Mouse (Mus musculus): Measurements from ENCODE around the gene Col4a3bp. TPM values are rescaled to one million over a fixed set of nuclear protein-coding genes. Genes with fewer than 3 reads are reported as not detected.

Col4a3bp gene
- total RNA-seq (2012; rRNA removed) = 21.8 and 23.6 TPM in 2 replicates

DNA sequence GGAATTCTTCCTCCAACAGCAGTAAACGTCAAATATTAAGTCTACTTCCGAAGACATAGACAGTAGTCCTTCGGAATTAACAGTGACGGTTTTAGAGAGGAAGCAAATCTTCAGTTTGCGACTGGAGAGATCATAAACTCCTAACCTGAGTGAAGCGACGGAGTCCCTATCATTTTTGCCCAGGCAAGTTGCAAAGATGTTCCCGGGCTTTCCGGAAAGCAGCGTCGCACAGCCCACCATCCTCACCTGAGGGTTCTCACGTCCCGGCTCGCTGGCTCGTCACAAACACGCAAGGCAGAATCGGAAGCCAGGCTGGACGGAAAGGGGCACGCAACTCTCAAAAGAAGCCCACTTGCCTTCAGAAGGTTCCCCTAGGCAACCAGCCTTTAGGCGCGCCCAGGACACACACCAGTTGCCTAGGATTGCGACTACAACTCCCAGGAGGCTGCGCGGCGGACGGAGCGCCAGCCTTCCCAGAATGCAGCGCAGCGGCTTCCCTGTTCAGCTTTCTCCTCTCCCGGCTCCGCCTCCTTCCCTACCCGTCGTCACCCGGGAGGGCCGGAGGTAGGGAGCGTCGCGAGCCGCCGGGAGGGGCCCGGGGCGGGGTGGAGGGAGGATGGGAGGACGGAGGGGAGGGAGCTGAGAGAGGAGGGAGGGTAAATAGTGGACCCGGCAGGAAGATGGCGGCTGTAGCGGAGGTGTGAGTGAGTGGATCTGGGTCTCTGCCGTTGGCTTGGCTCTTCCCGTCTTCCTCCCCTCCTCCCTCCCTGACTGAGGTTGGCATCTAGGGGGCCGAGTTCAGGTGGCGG lies at the start of gene Col4a3bp, which contains the start of gene Polk:
Gene Col4a3bp, plus strand, starts transcription at position 538 of the 809 bp plus-strand sequence.
Gene Polk, minus strand, starts transcription at position 499 of the 809 bp plus-strand sequence.
- H3K27ac ChIP-seq (ENCODE audit: insufficient read depth, low read depth, low read length, poor library complexity, severe bottlenecking) = peak within 1 kb of the TSS; percentile 1; the same call in 1 of the 2 replicates
- H3K36me3 ChIP-seq (ENCODE audit: control insufficient read depth, insufficient read depth, low read length, poor library complexity, severe bottlenecking) = no peaks in the 10 kb centered on the region
- peak within 1 kb of the TSS; percentile 78 to 94 for H3K4me3 ChIP-seq (ENCODE audit: insufficient read depth in 1 of 2, low read depth in 1 of 2, low read length in 2 of 2, poor library complexity in 1 of 2, severe bottlenecking in 1 of 2)
- H3K9ac ChIP-seq (ENCODE audit: insufficient read depth, low read depth, low read length, poor library complexity, severe bottlenecking) = peak within 1 kb of the TSS; percentile 80
- in situ Hi-C loops (cut with MboI; ENCODE audit: low sequenced_read_pairs in 2 of 2, unreplicated experiment in 2 of 2) = no loop called here
- peaks cover 0 to 6% of the 10 kb centered on the region in 2 experiments; a peak in 1 of 4 replicates for H3K4me1 ChIP-seq (ENCODE audit: control insufficient read depth in 2 of 2, insufficient read depth in 2 of 2, low read length in 2 of 2, poor library complexity in 1 of 2)
- peak; percentile 93 for TF ChIP-seq HCFC1 (IDR thresholded peaks at IDR 0.05; ENCODE audit: borderline replicate concordance, insufficient read depth, low read length)
- TF ChIP-seq ZNF384 (IDR thresholded peaks at IDR 0.05; ENCODE audit: low read depth, low read length) = no peak
- no peak for TF ChIP-seq MAFK (IDR thresholded peaks at IDR 0.05; ENCODE audit: insufficient read depth, low read depth, low read length)
- TF ChIP-seq CHD2 (IDR thresholded peaks at IDR 0.05; ENCODE audit: low read depth, low read length) = no peak
- DNase-seq (ENCODE audit: low read depth, low spot score) = peak; percentile 94
- no peaks in the 10 kb centered on the region for H3K9me3 ChIP-seq (ENCODE audit: control insufficient read depth, insufficient read depth, low read depth, low read length)

DNA sequence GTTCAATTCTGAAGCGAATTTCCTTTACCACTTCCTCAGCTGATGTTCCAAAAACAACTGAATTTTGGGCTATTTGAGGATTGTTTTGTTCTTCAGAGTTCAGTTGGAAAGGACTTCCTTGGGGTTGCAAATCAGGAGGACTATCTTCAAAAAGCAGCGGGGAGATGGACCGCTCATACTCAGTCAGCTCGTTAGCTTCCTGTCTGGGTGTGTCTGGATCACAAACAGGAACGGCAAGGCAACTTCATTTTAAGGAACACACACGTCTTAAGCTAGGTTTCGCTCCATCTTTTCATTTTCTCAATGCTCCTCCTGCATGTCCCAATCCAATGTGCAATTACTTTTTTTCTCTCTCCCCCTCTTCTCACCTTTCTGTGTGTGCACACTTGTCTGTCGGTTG lies 45.8 kb upstream of the Col4a3bp start:
- DNase-seq (ENCODE audit: low read depth, low spot score) = no peak
- Histone ChIP-seq H3K36me3 (ENCODE audit: control insufficient read depth, insufficient read depth, low read length, poor library complexity, severe bottlenecking) (no peaks in the 10 kb centered on the region; the same call in 1 of the 2 replicates), H3K27ac (ENCODE audit: insufficient read depth, low read depth, low read length, poor library complexity, severe bottlenecking) (no peak overlapping the region), H3K4me1 (ENCODE audit: control insufficient read depth in 2 of 2, insufficient read depth in 2 of 2, low read length in 2 of 2, poor library complexity in 1 of 2) (no peaks in the 10 kb centered on the region; a peak in 1 of 4 replicates), H3K9me3 (ENCODE audit: control insufficient read depth, insufficient read depth, low read depth, low read length) (no peaks in the 10 kb centered on the region), H3K9ac (ENCODE audit: insufficient read depth, low read depth, low read length, poor library complexity, severe bottlenecking) (no peak overlapping the region), H3K4me3 (ENCODE audit: insufficient read depth in 1 of 2, low read depth in 1 of 2, low read length in 2 of 2, poor library complexity in 1 of 2, severe bottlenecking in 1 of 2) (no peak overlapping the region)
- in situ Hi-C loops (cut with MboI; ENCODE audit: low sequenced_read_pairs in 2 of 2, unreplicated experiment in 2 of 2) = no loop called here
- TF ChIP-seq ZC3H11A (IDR thresholded peaks at IDR 0.05; ENCODE audit: borderline replicate concordance, low read depth, low read length) (no peak), CHD2 (IDR thresholded peaks at IDR 0.05; ENCODE audit: low read depth, low read length) (no peak)

DNA sequence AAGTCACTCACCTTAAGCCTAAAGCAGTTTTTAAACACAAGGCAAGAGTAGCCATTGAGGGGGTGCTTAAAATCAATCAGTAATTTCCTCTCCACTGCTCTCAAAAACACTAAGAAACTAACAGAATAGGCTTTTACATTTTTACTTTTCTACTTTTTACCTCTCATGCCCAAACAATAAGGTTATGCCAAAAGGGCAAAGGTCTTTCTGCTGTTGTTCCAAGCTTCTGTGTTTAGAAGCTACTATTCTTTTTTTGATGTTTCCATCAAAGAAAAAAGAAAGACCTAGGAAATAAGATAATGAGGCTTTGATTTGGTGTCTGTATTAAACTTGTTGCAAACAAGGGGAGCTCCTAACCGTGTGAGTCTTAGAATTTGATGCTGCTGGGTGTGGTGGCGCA lies 42.5 kb upstream of the Col4a3bp start:
- in situ Hi-C loops (cut with MboI; ENCODE audit: low sequenced_read_pairs in 2 of 2, unreplicated experiment in 2 of 2) = no loop called here
- TF ChIP-seq ZNF384 (IDR thresholded peaks at IDR 0.05; ENCODE audit: low read depth, low read length) = no peak
- TF ChIP-seq HCFC1 (IDR thresholded peaks at IDR 0.05; ENCODE audit: borderline replicate concordance, insufficient read depth, low read length) = no peak
- TF ChIP-seq MAFK (IDR thresholded peaks at IDR 0.05; ENCODE audit: insufficient read depth, low read depth, low read length) = no peak
- TF ChIP-seq ZC3H11A (IDR thresholded peaks at IDR 0.05; ENCODE audit: borderline replicate concordance, low read depth, low read length) = no peak
- TF ChIP-seq CHD2 (IDR thresholded peaks at IDR 0.05; ENCODE audit: low read depth, low read length) = no peak
- no peak overlapping the region for H3K27ac ChIP-seq (ENCODE audit: insufficient read depth, low read depth, low read length, poor library complexity, severe bottlenecking)

DNA sequence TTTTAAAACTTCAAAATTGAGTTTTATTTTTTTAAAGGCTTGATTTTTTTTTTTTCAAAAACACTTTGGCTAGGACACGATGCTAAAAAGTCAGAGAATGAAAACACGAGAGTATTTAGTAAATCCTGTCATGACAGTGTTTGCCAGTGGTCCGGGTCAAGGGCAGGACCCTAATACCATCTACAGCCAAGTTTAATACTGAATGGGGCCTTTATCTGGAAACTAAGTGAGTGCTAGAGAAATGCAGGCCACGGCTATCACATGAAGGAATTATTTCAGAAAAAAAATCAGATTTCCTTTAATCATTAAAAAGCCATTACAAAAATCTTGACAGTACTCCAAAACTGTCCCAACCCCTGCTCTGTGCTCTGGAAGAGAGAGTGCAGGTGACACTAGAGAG lies 36.8 kb upstream of the Col4a3bp start:
- H3K9ac ChIP-seq (ENCODE audit: insufficient read depth, low read depth, low read length, poor library complexity, severe bottlenecking) = no peak overlapping the region
- DNase-seq (ENCODE audit: low read depth, low spot score) = no peak
- in situ Hi-C loops (cut with MboI; ENCODE audit: low sequenced_read_pairs in 2 of 2, unreplicated experiment in 2 of 2) = no loop called here

More for the DNA sequence above, 42.5 kb upstream of the Col4a3bp start:
- Histone ChIP-seq H3K4me1 (ENCODE audit: control insufficient read depth in 2 of 2, insufficient read depth in 2 of 2, low read length in 2 of 2, poor library complexity in 1 of 2) (no peaks in the 10 kb centered on the region; a peak in 1 of 4 replicates), H3K4me3 (ENCODE audit: insufficient read depth in 1 of 2, low read depth in 1 of 2, low read length in 2 of 2, poor library complexity in 1 of 2, severe bottlenecking in 1 of 2) (no peak overlapping the region), H3K36me3 (ENCODE audit: control insufficient read depth, insufficient read depth, low read length, poor library complexity, severe bottlenecking) (peaks cover 3% of the 10 kb centered on the region; the same call in 1 of the 2 replicates), H3K9me3 (ENCODE audit: control insufficient read depth, insufficient read depth, low read depth, low read length) (no peaks in the 10 kb centered on the region), H3K9ac (ENCODE audit: insufficient read depth, low read depth, low read length, poor library complexity, severe bottlenecking) (no peak overlapping the region)
- DNase-seq (ENCODE audit: low read depth, low spot score) = no peak

More for the DNA sequence above, 36.8 kb upstream of the Col4a3bp start:
- Histone ChIP-seq H3K4me1 (ENCODE audit: control insufficient read depth in 2 of 2, insufficient read depth in 2 of 2, low read length in 2 of 2, poor library complexity in 1 of 2) (no peaks in the 10 kb centered on the region), H3K9me3 (ENCODE audit: control insufficient read depth, insufficient read depth, low read depth, low read length) (no peaks in the 10 kb centered on the region), H3K27ac (ENCODE audit: insufficient read depth, low read depth, low read length, poor library complexity, severe bottlenecking) (no peak overlapping the region), H3K36me3 (ENCODE audit: control insufficient read depth, insufficient read depth, low read length, poor library complexity, severe bottlenecking) (peaks cover 3% of the 10 kb centered on the region; the same call in 1 of the 2 replicates), H3K4me3 (ENCODE audit: insufficient read depth in 1 of 2, low read depth in 1 of 2, low read length in 2 of 2, poor library complexity in 1 of 2, severe bottlenecking in 1 of 2) (no peak overlapping the region)
- no peak for TF ChIP-seq MAFK (IDR thresholded peaks at IDR 0.05; ENCODE audit: insufficient read depth, low read depth, low read length)
- TF ChIP-seq ZNF384 (IDR thresholded peaks at IDR 0.05; ENCODE audit: low read depth, low read length) = no peak
- no peak for TF ChIP-seq CHD2 (IDR thresholded peaks at IDR 0.05; ENCODE audit: low read depth, low read length)
- TF ChIP-seq HCFC1 (IDR thresholded peaks at IDR 0.05; ENCODE audit: borderline replicate concordance, insufficient read depth, low read length) = no peak
- no peak for TF ChIP-seq ZC3H11A (IDR thresholded peaks at IDR 0.05; ENCODE audit: borderline replicate concordance, low read depth, low read length)
